Mouse (Mus musculus) lung, embryonic 15.5 days (tissue): ENCODE results near the gene Clic3. TPM values are rescaled to one million over a fixed set of nuclear protein-coding genes. Genes with fewer than 3 reads are reported as not detected.

Source experiments
- ATAC-seq: fragments of 200-750 bp; cut with Nextera tagmentation; 2 replicates; pipeline ENCODE4 v1.8.0; 2017; ENCODE audit warnings: moderate number of reproducible peaks, borderline replicate concordance; ENCODE audit not compliant: low FRiP score, low TSS enrichment; ENCODE audit errors: extremely low read depth
- H3K27ac ChIP-seq: fragments of 300-500 bp; sonication (generic); 2 replicates; pipeline ENCODE4 v1.5.1; 2015; ENCODE audit warnings: moderate library complexity, mild to moderate bottlenecking, inconsistent platforms
- H3K27me3 ChIP-seq: fragments of 300-500 bp; sonication (generic); 2 replicates; pipeline ENCODE4 v1.6.1; 2015; ENCODE audit warnings: inconsistent platforms
- H3K36me3 ChIP-seq: fragments of 300-500 bp; sonication (generic); 2 replicates; pipeline ENCODE4 v1.6.1; 2015; ENCODE audit warnings: inconsistent platforms
- H3K4me1 ChIP-seq: fragments of 300-500 bp; sonication (generic); 2 replicates; pipeline ENCODE4 v1.6.1; 2015; ENCODE audit warnings: inconsistent platforms
- H3K4me2 ChIP-seq: fragments of 300-500 bp; sonication (generic); 2 replicates; pipeline ENCODE4 v1.6.1; 2015; ENCODE audit warnings: inconsistent platforms, mild to moderate bottlenecking, moderate library complexity
- H3K4me3 ChIP-seq: fragments of 300-500 bp; sonication (generic); 2 replicates; pipeline ENCODE4 v1.5.1; 2015; ENCODE audit warnings: mild to moderate bottlenecking, inconsistent platforms
- H3K9ac ChIP-seq: fragments of 300-500 bp; sonication (generic); 2 replicates; pipeline ENCODE4 v1.6.1; 2015; ENCODE audit warnings: inconsistent platforms
- H3K9me3 ChIP-seq: fragments of 300-500 bp; sonication (generic); 2 replicates; pipeline ENCODE4 v1.6.1; 2016; ENCODE audit warnings: inconsistent platforms
- WGBS: fragments of 180-500 bp; shearing (Covaris S2); methylation state at CpG from one replicate; pipeline ENCODE4 v1.1.7; 2015; 5-methylcytosine and 5-hydroxymethylcytosine counted together
- polyA plus RNA-seq: library from polyadenylated mRNA; unstranded; fragments of >200 nt; fragmentation: Nextera tagmentation; extraction: Ambion mirVana; gene quantifications from 2 replicates; pipeline ENCODE4 v1.2.1, GENCODE M21; 2015

Clic3 gene
- polyA plus RNA-seq, 1 experiment from 2014 or later: 90.3 TPM

GRCm38 (mm10) chr2:25468962-25469915 lies 12.6 kb downstream of the Clic3 start:
- H3K36me3 ChIP-seq: no peaks in the 10 kb centered on the region
- 63% methylated on average over 10 of the region's 10 CpGs for WGBS
- H3K27ac ChIP-seq: peak overlapping the region; percentile 25
- no peak overlapping the region for H3K9ac ChIP-seq
- no peaks in the 10 kb centered on the region for H3K27me3 ChIP-seq
- ATAC-seq: peak; percentile 36; the same call in 1 of the 2 replicates
- no peaks in the 10 kb centered on the region for H3K9me3 ChIP-seq
- H3K4me1 ChIP-seq: peaks cover 15% of the 10 kb centered on the region; the same call in 1 of the 2 replicates
- no peak overlapping the region for H3K4me3 ChIP-seq
- H3K4me2 ChIP-seq: no peak overlapping the region

GRCm38 (mm10) chr2:25469969-25470368 lies 13.3 kb downstream of the Clic3 start, which contains the start of gene Ptgds:
Gene Ptgds (minus strand): TSS chr2:25470046.
- peak within 1 kb of the TSS; percentile 25 for H3K27ac ChIP-seq
- no peak within 1 kb of the TSS for H3K4me2 ChIP-seq
- H3K27me3 ChIP-seq: no peaks in the 10 kb centered on the region
- no peaks in the 10 kb centered on the region for H3K36me3 ChIP-seq
- no peak for ATAC-seq
- no peak within 1 kb of the TSS for H3K4me3 ChIP-seq
- H3K4me1 ChIP-seq: peaks cover 15% of the 10 kb centered on the region; the same call in 1 of the 2 replicates
- H3K9ac ChIP-seq: no peak within 1 kb of the TSS
- H3K9me3 ChIP-seq: no peaks in the 10 kb centered on the region
- 33% methylated on average over 6 of the region's 6 CpGs for WGBS

GRCm38 (mm10) chr2:25472550-25472949 lies 15.9 kb downstream of the Clic3 start:
- Histone ChIP-seq H3K36me3 (no peaks in the 10 kb centered on the region), H3K27me3 (no peaks in the 10 kb centered on the region), H3K4me1 (peaks cover 15% of the 10 kb centered on the region; the same call in 1 of the 2 replicates), H3K9me3 (no peaks in the 10 kb centered on the region), H3K4me2 (no peak overlapping the region), H3K4me3 (no peak overlapping the region), H3K27ac (no peak overlapping the region), H3K9ac (no peak overlapping the region)
- 50% methylated on average over 2 of the region's 2 CpGs for WGBS
- no peak for ATAC-seq

GRCm38 (mm10) chr2:25477541-25477940 lies 20.9 kb downstream of the Clic3 start:
- no peaks in the 10 kb centered on the region for H3K27me3 ChIP-seq
- no peaks in the 10 kb centered on the region for H3K4me1 ChIP-seq
- H3K4me2 ChIP-seq: no peak overlapping the region
- H3K9me3 ChIP-seq: no peaks in the 10 kb centered on the region
- no peak for ATAC-seq
- no peaks in the 10 kb centered on the region for H3K36me3 ChIP-seq
- H3K9ac ChIP-seq: no peak overlapping the region
- H3K4me3 ChIP-seq: no peak overlapping the region
- WGBS: 82% methylated on average over 8 of the region's 8 CpGs
- no peak overlapping the region for H3K27ac ChIP-seq

- H3K27ac ChIP-seq: no peak overlapping the region
- H3K4me3 ChIP-seq: no peak overlapping the region
- H3K36me3 ChIP-seq: no peaks in the 10 kb centered on the region
- H3K9ac ChIP-seq: no peak overlapping the region
- no peaks in the 10 kb centered on the region for H3K4me1 ChIP-seq
- no peaks in the 10 kb centered on the region for H3K9me3 ChIP-seq
- peak; percentile 16; the same call in 1 of the 2 replicates for ATAC-seq
- WGBS: 72% methylated on average over 3 of the region's 3 CpGs
- no peak overlapping the region for H3K4me2 ChIP-seq
- no peaks in the 10 kb centered on the region for H3K27me3 ChIP-seq
These were observed 21.5 kb downstream of the Clic3 start for GRCm38 (mm10) chr2:25477967-25478675.

- no peak for ATAC-seq
- no peak overlapping the region for H3K27ac ChIP-seq
- no peaks in the 10 kb centered on the region for H3K4me1 ChIP-seq
- H3K27me3 ChIP-seq: no peaks in the 10 kb centered on the region
- H3K9me3 ChIP-seq: no peaks in the 10 kb centered on the region
- WGBS: 64% methylated on average over 10 of the region's 10 CpGs
- H3K4me3 ChIP-seq: no peak overlapping the region
- no peak overlapping the region for H3K4me2 ChIP-seq
- no peak overlapping the region for H3K9ac ChIP-seq
- no peaks in the 10 kb centered on the region for H3K36me3 ChIP-seq
These were observed 23.1 kb downstream of the Clic3 start for GRCm38 (mm10) chr2:25479551-25480311.

- ATAC-seq: no peak
- H3K9ac ChIP-seq: no peak overlapping the region
- no peak overlapping the region for H3K27ac ChIP-seq
- H3K9me3 ChIP-seq: no peaks in the 10 kb centered on the region
- H3K4me1 ChIP-seq: no peaks in the 10 kb centered on the region
- 85% methylated on average over 1 of the region's 1 CpGs for WGBS
- no peaks in the 10 kb centered on the region for H3K36me3 ChIP-seq
- no peak overlapping the region for H3K4me2 ChIP-seq
- H3K4me3 ChIP-seq: no peak overlapping the region
- H3K27me3 ChIP-seq: no peaks in the 10 kb centered on the region
These were observed 23.9 kb downstream of the Clic3 start for GRCm38 (mm10) chr2:25480541-25480940.

- H3K27ac ChIP-seq: no peak overlapping the region
- H3K9ac ChIP-seq: no peak overlapping the region
- H3K9me3 ChIP-seq: no peaks in the 10 kb centered on the region
- H3K4me3 ChIP-seq: no peak overlapping the region
- no peaks in the 10 kb centered on the region for H3K36me3 ChIP-seq
- ATAC-seq: no peak
- 20% methylated on average over 7 of the region's 7 CpGs for WGBS
- no peaks in the 10 kb centered on the region for H3K27me3 ChIP-seq
- no peaks in the 10 kb centered on the region for H3K4me1 ChIP-seq
- no peak overlapping the region for H3K4me2 ChIP-seq
These were observed 26.3 kb downstream of the Clic3 start for GRCm38 (mm10) chr2:25482969-25483368.

- Histone ChIP-seq H3K4me1 (no peaks in the 10 kb centered on the region), H3K27ac (no peak overlapping the region), H3K36me3 (no peaks in the 10 kb centered on the region), H3K9me3 (no peaks in the 10 kb centered on the region), H3K4me3 (no peak overlapping the region), H3K9ac (no peak overlapping the region), H3K27me3 (no peaks in the 10 kb centered on the region), H3K4me2 (no peak overlapping the region)
- WGBS: 63% methylated on average over 11 of the region's 11 CpGs
- ATAC-seq: no peak
These were observed 28.4 kb downstream of the Clic3 start for GRCm38 (mm10) chr2:25484901-25485647.

GRCm38 (mm10) chr2:25487965-25488670 lies 31.5 kb downstream of the Clic3 start:
- Histone ChIP-seq H3K27me3 (no peaks in the 10 kb centered on the region), H3K9ac (no peak overlapping the region), H3K9me3 (no peaks in the 10 kb centered on the region), H3K4me1 (no peaks in the 10 kb centered on the region), H3K4me3 (no peak overlapping the region), H3K4me2 (no peak overlapping the region), H3K36me3 (no peaks in the 10 kb centered on the region), H3K27ac (no peak overlapping the region)
- ATAC-seq: no peak
- 68% methylated on average over 6 of the region's 6 CpGs for WGBS
